Mouse (Mus musculus) kidney, adult 2 months (tissue): ENCODE measurements at regions not wholly inside any gene's neighbourhood (a gene's known extent, or its start where the extent isn't known, plus 50 kb on each side); places are given as distances from the start of the nearest gene placed in this dataset.

ENCODE experiments used
- CTCF ChIP-seq: fragments of 200-500 bp; conservative IDR thresholded peaks from 2 replicates; pipeline ENCODE4 v1.5.1; 2011; ENCODE audit warnings: low read depth, mild to moderate bottlenecking, control low read depth, low read length, moderate library complexity, mixed read lengths; ENCODE audit not compliant: insufficient read depth, insufficient read length
- POLR2A ChIP-seq: fragments of 200-500 bp; IDR thresholded peaks from one replicate; pipeline ENCODE4 v1.6.1; 2011; ENCODE audit warnings: low read depth, low read length, control low read depth

DNA sequence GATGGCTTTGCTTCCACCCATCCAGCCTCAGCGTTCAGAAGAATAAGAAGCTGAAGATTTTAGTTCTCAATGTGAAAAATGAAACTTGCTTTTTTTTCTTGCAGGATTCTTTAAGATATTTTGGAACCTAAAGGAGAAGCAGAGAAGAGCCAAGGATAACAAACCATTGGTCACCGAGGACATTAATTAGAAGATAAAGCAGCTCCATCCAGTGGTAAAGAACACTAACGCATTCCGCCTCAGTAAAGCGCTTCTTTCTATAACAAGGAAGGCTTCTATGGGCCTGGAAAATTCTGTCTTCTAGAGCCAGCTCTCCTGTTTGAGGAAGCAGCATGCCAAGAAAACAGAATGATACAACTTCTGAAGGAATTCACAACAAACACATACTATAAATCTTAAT is 83.3 kb upstream of the Nek7 start:
- TF ChIP-seq CTCF = no peak
- no peak for TF ChIP-seq POLR2A
